Mouse (Mus musculus) liver, embryonic 14.5 days (tissue): ENCODE data around the gene Sh3pxd2a.

Source experiments
- CTCF ChIP-seq: IDR thresholded peaks from 2 replicates; pipeline ENCODE4 v1.5.1; 2016; ENCODE audit warnings: antibody characterized with exemption, low read depth, control low read depth
- EP300 ChIP-seq: IDR thresholded peaks from 2 replicates; pipeline ENCODE4 v1.6.1; 2016; ENCODE audit warnings: antibody characterized with exemption, low read depth

DNA sequence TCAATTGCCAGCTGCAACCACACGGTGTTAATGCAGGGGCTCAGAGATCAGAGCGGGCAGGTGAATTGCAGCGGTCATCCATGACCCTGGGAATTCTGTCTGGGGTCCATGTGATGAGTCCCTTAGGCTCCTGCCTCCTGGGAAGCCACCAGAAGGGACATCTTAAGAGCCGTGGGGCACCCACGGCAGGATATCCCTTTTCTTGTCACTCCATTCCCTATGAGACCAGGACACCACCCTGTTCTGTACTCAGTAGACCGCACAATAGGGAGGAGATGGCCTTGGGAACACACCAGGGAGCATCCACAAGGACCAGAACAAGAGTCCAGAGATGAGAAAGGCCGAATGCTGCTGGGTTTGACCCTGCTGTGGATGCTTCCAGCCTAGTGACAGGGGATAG is 10.8 kb downstream of the Sh3pxd2a start:
- TF ChIP-seq CTCF = no peak
- no peak for TF ChIP-seq EP300
